Mouse (Mus musculus) erythroblast, embryonic 14.5 days (primary cell): Measurements from ENCODE around the gene Pak2.

Source experiments
- GATA1 ChIP-seq: IDR thresholded peaks from 2 replicates; pipeline ENCODE4 v1.6.1; 2012; ENCODE audit warnings: low read length, inconsistent platforms, mixed read lengths
- TAL1 ChIP-seq: IDR thresholded peaks from 3 replicates; pipeline ENCODE4 v1.6.1; 2012; ENCODE audit warnings: low read length, inconsistent platforms, mixed read lengths

GRCm38 (mm10) chr16:32124444-32125335 is 45.5 kb upstream of the Pak2 start:
- no peak for TF ChIP-seq GATA1
- TF ChIP-seq TAL1: no peak
